Mouse (Mus musculus) hindbrain, embryonic 11.5 days (tissue): ENCODE measurements around the gene Otop3. TPM values are rescaled to one million over a fixed set of nuclear protein-coding genes. Genes with fewer than 3 reads are reported as not detected.

Experiments
- ATAC-seq: fragments of 200-750 bp; cut with Nextera tagmentation; 2 replicates; pipeline ENCODE4 v1.8.0; 2017; ENCODE audit warnings: mild to moderate bottlenecking, moderate TSS enrichment, moderate library complexity; ENCODE audit not compliant: low FRiP score
- DNase-seq: peaks from one replicate; pipeline ENCODE4 v3.0.0-alpha.2; 2015; ENCODE audit warnings: low spot score
- H3K27ac ChIP-seq: fragments of 300-500 bp; sonication (generic); 2 replicates; pipeline ENCODE4 v1.5.1; 2014; ENCODE audit warnings: mild to moderate bottlenecking, low read depth, low read length
- H3K27me3 ChIP-seq: fragments of 300-500 bp; sonication (generic); 2 replicates; pipeline ENCODE4 v1.6.1; 2014; ENCODE audit warnings: mild to moderate bottlenecking, low read length, moderate library complexity, mixed read lengths; ENCODE audit not compliant: control insufficient read depth, insufficient read depth
- H3K36me3 ChIP-seq: fragments of 300-500 bp; sonication (generic); 2 replicates; pipeline ENCODE4 v1.6.1; 2014; ENCODE audit warnings: mild to moderate bottlenecking, low read length, moderate library complexity, mixed read lengths; ENCODE audit not compliant: control insufficient read depth, insufficient read depth
- H3K4me1 ChIP-seq: fragments of 300-500 bp; sonication (generic); replicated peaks from 2 replicates; pipeline ENCODE4 v1.6.1; 2014; ENCODE audit warnings: low read length, mixed read lengths; ENCODE audit not compliant: control insufficient read depth, insufficient read depth
- H3K4me2 ChIP-seq: fragments of 300-500 bp; sonication (generic); replicated peaks from 2 replicates; pipeline ENCODE4 v1.6.1; 2014; ENCODE audit warnings: mild to moderate bottlenecking, low read depth, low read length
- H3K4me3 ChIP-seq: fragments of 300-500 bp; sonication (generic); 2 replicates; pipeline ENCODE4 v1.5.1; 2014; ENCODE audit warnings: low read depth, low read length
- H3K9ac ChIP-seq: fragments of 300-500 bp; sonication (generic); 2 replicates; pipeline ENCODE4 v1.6.1; 2014; ENCODE audit warnings: low read depth, low read length
- H3K9me3 ChIP-seq: fragments of 300-500 bp; sonication (generic); 2 replicates; pipeline ENCODE4 v1.6.1; 2016; ENCODE audit warnings: low read length; ENCODE audit not compliant: control insufficient read depth
- WGBS: fragments of 180-500 bp; shearing (Covaris S2); extraction: QIAGEN DNeasy Blood & Tissue Kit; methylation state at CpG from one replicate; pipeline ENCODE4 v1.1.7; 2014; 5-methylcytosine and 5-hydroxymethylcytosine counted together
- polyA plus RNA-seq: library from polyadenylated mRNA; unstranded; fragments of >200 nt; fragmentation: Nextera tagmentation; extraction: Ambion mirVana; gene quantifications from 2 replicates; pipeline ENCODE4 v1.2.1, GENCODE M21; 2014

Gene Otop3
- polyA plus RNA-seq, 1 experiment from 2014 or later, result 0.15 TPM

GRCm38 (mm10) chr11:115374695-115375425 is 40.3 kb downstream of the Otop3 start:
- ATAC-seq (no peak), DNase-seq (no peak)
- Histone ChIP-seq H3K4me1 (no peaks in the 10 kb centered on the region), H3K36me3 (no peaks in the 10 kb centered on the region), H3K4me2 (no peak overlapping the region), H3K4me3 (no peak overlapping the region), H3K9me3 (peaks cover 2% of the 10 kb centered on the region; the same call in 1 of the 2 replicates), H3K27me3 (peaks cover 5% of the 10 kb centered on the region), H3K27ac (no peak overlapping the region), H3K9ac (peak overlapping the region; percentile 52; the same call in 1 of the 2 replicates)
- 69% methylated on average over 12 of the region's 12 CpGs for WGBS

- Histone ChIP-seq H3K4me3 (no peak overlapping the region), H3K9me3 (peaks cover 2% of the 10 kb centered on the region; the same call in 1 of the 2 replicates), H3K36me3 (no peaks in the 10 kb centered on the region), H3K4me2 (no peak overlapping the region), H3K9ac (no peak overlapping the region), H3K27ac (no peak overlapping the region), H3K27me3 (peaks cover 5% of the 10 kb centered on the region), H3K4me1 (no peaks in the 10 kb centered on the region)
- ATAC-seq, result no peak
- 73% methylated on average over 7 of the region's 7 CpGs for WGBS
- DNase-seq, result no peak
Observed at GRCm38 (mm10) chr11:115376722-115377121, 42.2 kb downstream of the Otop3 start.

GRCm38 (mm10) chr11:115377254-115377653 is 42.7 kb downstream of the Otop3 start:
- Histone ChIP-seq H3K27me3 (peaks cover 5% of the 10 kb centered on the region), H3K4me1 (no peaks in the 10 kb centered on the region), H3K4me3 (no peak overlapping the region), H3K36me3 (no peaks in the 10 kb centered on the region), H3K9ac (no peak overlapping the region), H3K27ac (no peak overlapping the region), H3K9me3 (peaks cover 2% of the 10 kb centered on the region; the same call in 1 of the 2 replicates), H3K4me2 (no peak overlapping the region)
- DNase-seq (no peak), ATAC-seq (no peak)
- WGBS, result 84% methylated on average over 4 of the region's 4 CpGs

GRCm38 (mm10) chr11:115377854-115378253 is 43.3 kb downstream of the Otop3 start:
- no peak for ATAC-seq
- Histone ChIP-seq H3K9me3 (peaks cover 2% of the 10 kb centered on the region; the same call in 1 of the 2 replicates), H3K27me3 (peaks cover 5% of the 10 kb centered on the region), H3K4me1 (peaks cover 1% of the 10 kb centered on the region; the same call in 1 of the 2 replicates), H3K4me2 (no peak overlapping the region), H3K36me3 (no peaks in the 10 kb centered on the region), H3K27ac (no peak overlapping the region), H3K9ac (no peak overlapping the region), H3K4me3 (no peak overlapping the region)
- DNase-seq, result no peak
- 76% methylated on average over 7 of the region's 7 CpGs for WGBS

- Histone ChIP-seq H3K4me1 (peaks cover 10% of the 10 kb centered on the region), H3K4me2 (peak overlapping the region; percentile 88)
Observed at GRCm38 (mm10) chr11:115381276-115381675, 46.7 kb downstream of the Otop3 start.

GRCm38 (mm10) chr11:115381743-115382539 is 47.4 kb downstream of the Otop3 start, which contains the start of gene Cdr2l:
TSS of gene Cdr2l (plus strand) at chr11:115381916.
- Histone ChIP-seq H3K4me1 (peaks cover 10% of the 10 kb centered on the region), H3K27me3 (no peaks in the 10 kb centered on the region), H3K36me3 (no peaks in the 10 kb centered on the region), H3K4me2 (peak within 1 kb of the TSS; percentile 88), H3K27ac (peak within 1 kb of the TSS; percentile 95), H3K9ac (peak within 1 kb of the TSS; percentile 96), H3K9me3 (peaks cover 2% of the 10 kb centered on the region; the same call in 1 of the 2 replicates), H3K4me3 (peak within 1 kb of the TSS; percentile 81)
- under 1% methylated on average over 63 of the region's 76 CpGs for WGBS
- DNase-seq, result peak; percentile 91
- ATAC-seq, result peak; percentile 91

More at GRCm38 (mm10) chr11:115381276-115381675, 46.7 kb downstream of the Otop3 start:
- Histone ChIP-seq H3K4me3 (no peak overlapping the region), H3K27me3 (no peaks in the 10 kb centered on the region), H3K36me3 (no peaks in the 10 kb centered on the region), H3K9me3 (peaks cover 2% of the 10 kb centered on the region; the same call in 1 of the 2 replicates), H3K27ac (no peak overlapping the region), H3K9ac (no peak overlapping the region)
- DNase-seq, result no peak
- no peak for ATAC-seq
- 13% methylated on average over 9 of the region's 9 CpGs for WGBS

GRCm38 (mm10) chr11:115382891-115383290 is 48.4 kb downstream of the Otop3 start:
- Histone ChIP-seq H3K27me3 (no peaks in the 10 kb centered on the region), H3K4me1 (peaks cover 10% of the 10 kb centered on the region), H3K36me3 (no peaks in the 10 kb centered on the region), H3K4me2 (peak overlapping the region; percentile 88), H3K27ac (0 out of 2 replicates have a peak overlapping the region, but pooled peaks have one; percentile 30), H3K9me3 (peaks cover 2% of the 10 kb centered on the region; the same call in 1 of the 2 replicates), H3K9ac (peak overlapping the region; percentile 96), H3K4me3 (peak overlapping the region; percentile 81)
- WGBS, result 16% methylated on average over 5 of the region's 5 CpGs
- ATAC-seq (no peak), DNase-seq (no peak)

GRCm38 (mm10) chr11:115383701-115384474 is 49.4 kb downstream of the Otop3 start:
- ATAC-seq (no peak), DNase-seq (peak; percentile 36)
- H3K27ac ChIP-seq, result 0 out of 2 replicates have a peak overlapping the region, but pooled peaks have one; percentile 30
- 63% methylated on average over 16 of the region's 16 CpGs for WGBS
- H3K27me3 ChIP-seq, result no peaks in the 10 kb centered on the region
- H3K4me1 ChIP-seq, result peaks cover 10% of the 10 kb centered on the region
- H3K9me3 ChIP-seq, result no peaks in the 10 kb centered on the region
- no peaks in the 10 kb centered on the region for H3K36me3 ChIP-seq
- H3K4me3 ChIP-seq, result peak overlapping the region; percentile 81; the same call in 1 of the 2 replicates
- peak overlapping the region; percentile 96; the same call in 1 of the 2 replicates for H3K9ac ChIP-seq
- peak overlapping the region; percentile 88 for H3K4me2 ChIP-seq
